Mouse (Mus musculus) spleen, adult 2 months (tissue): Measurements from ENCODE around the gene Mgat4c. TPM values are rescaled to one million over a fixed set of nuclear protein-coding genes. Genes with fewer than 3 reads are reported as not detected.

Experiments
- DNase-seq, 2 experiments: peaks; one replicate each; pipeline versions ENCODE4 v3.0.0 to v3.0.0-alpha.2; 2012 to 2021; ENCODE audit warnings: low spot score in 2 of 2, low read depth in 1 of 2
- H3K27ac ChIP-seq: fragments of 200-500 bp; 2 replicates; pipeline ENCODE4 v1.5.1; 2012; ENCODE audit warnings: low read length, inconsistent platforms; ENCODE audit not compliant: insufficient read depth
- H3K27me3 ChIP-seq: fragments of 200-500 bp; 2 replicates; pipeline ENCODE4 v1.6.1; 2012; ENCODE audit warnings: mild to moderate bottlenecking, moderate library complexity, low read length, inconsistent platforms; ENCODE audit not compliant: control insufficient read depth, insufficient read depth
- H3K36me3 ChIP-seq: fragments of 200-500 bp; 2 replicates; pipeline ENCODE4 v1.6.1; 2012; ENCODE audit warnings: mild to moderate bottlenecking, low read length, inconsistent platforms; ENCODE audit not compliant: control insufficient read depth, insufficient read depth
- H3K4me1 ChIP-seq: fragments of 200-500 bp; 2 replicates; pipeline ENCODE4 v1.6.1; 2011; ENCODE audit warnings: inconsistent platforms; ENCODE audit not compliant: control insufficient read depth, insufficient read depth, insufficient read length
- H3K4me3 ChIP-seq: fragments of 200-500 bp; 2 replicates; pipeline ENCODE4 v1.5.1; 2011; ENCODE audit warnings: mild to moderate bottlenecking, inconsistent platforms; ENCODE audit not compliant: insufficient read depth, insufficient read length; ENCODE audit errors: extremely low read depth
- CTCF ChIP-seq: fragments of 200-500 bp; IDR thresholded peaks from 2 replicates; pipeline ENCODE4 v1.5.1; 2011; ENCODE audit warnings: mild to moderate bottlenecking, inconsistent platforms; ENCODE audit not compliant: insufficient read depth, insufficient read length, insufficient replicate concordance; ENCODE audit errors: extremely low read depth
- POLR2A ChIP-seq: fragments of 200-500 bp; IDR thresholded peaks from 2 replicates; pipeline ENCODE4 v1.6.1; 2011; ENCODE audit warnings: low read depth, low read length, inconsistent platforms
- whole genome bisulfite sequencing: fragments of 180-500 bp; shearing (Covaris S2); methylation state at CpG from one replicate; pipeline ENCODE4 v1.1.7; 2018; 5-methylcytosine and 5-hydroxymethylcytosine counted together
- polyA plus RNA-seq: library from polyadenylated mRNA; depleted of rRNA; stranded (reverse); fragments of >200 nt; gene quantifications from 2 replicates; pipeline ENCODE4 v1.2.3, GENCODE M21; 2012

Mgat4c gene
- polyA plus RNA-seq, 1 experiment: not detected

DNA sequence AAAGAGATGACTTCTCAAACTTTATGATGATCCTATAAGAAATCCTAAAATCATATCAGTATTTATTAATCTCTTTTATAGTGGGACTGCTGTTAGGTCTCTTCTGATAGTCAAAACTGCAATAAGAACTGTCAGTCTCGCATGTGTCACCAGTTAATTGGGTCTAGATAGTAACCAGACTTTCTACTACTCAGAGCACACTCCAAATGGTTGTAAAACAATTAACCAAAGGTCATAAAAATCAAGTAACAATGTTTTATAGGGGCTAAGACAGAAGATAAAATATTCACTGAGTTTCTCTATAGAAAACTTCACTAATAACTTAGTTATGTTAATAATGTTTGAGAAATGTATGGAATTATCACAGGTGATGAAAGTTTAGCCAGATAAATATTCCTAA, 208.6 kb downstream of the Mgat4c start:
- no peaks in the 10 kb centered on the region for H3K27me3 ChIP-seq
- WGBS: 58% methylated on average over 1 of the region's 1 CpGs
- H3K4me3 ChIP-seq: no peak overlapping the region
- H3K27ac ChIP-seq: no peak overlapping the region
- no peaks in the 10 kb centered on the region for H3K4me1 ChIP-seq
- H3K36me3 ChIP-seq: no peaks in the 10 kb centered on the region
- no peak for TF ChIP-seq CTCF
- no peak for TF ChIP-seq POLR2A
- no peak for DNase-seq

DNA sequence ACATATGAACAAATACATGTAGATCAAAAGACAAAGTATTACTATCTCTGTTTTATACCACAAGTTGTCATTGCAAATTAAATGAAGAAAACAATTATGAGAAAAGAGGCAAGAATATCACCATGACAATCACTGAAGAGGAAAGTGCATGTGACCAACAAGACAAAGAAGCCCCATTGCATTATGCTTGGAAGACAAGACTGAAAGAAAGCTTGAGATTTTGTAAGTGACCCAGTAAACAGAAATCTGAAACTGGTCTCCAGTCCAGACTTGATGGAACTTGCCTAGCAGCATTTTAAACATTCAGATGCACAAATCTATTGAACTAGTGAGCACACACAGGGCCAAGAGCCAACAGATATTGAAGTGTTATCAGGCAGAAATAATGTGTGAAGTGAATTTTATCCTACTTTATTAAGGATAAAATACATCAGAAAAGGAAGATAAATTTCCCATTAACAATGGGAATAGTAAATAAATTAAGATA, 236.1 kb downstream of the Mgat4c start:
- no peaks in the 10 kb centered on the region for H3K27me3 ChIP-seq
- DNase-seq: no peak
- H3K36me3 ChIP-seq: no peaks in the 10 kb centered on the region
- H3K4me1 ChIP-seq: no peaks in the 10 kb centered on the region
- H3K4me3 ChIP-seq: no peak overlapping the region
- TF ChIP-seq CTCF (no peak), POLR2A (no peak)
- H3K27ac ChIP-seq: no peak overlapping the region

DNA sequence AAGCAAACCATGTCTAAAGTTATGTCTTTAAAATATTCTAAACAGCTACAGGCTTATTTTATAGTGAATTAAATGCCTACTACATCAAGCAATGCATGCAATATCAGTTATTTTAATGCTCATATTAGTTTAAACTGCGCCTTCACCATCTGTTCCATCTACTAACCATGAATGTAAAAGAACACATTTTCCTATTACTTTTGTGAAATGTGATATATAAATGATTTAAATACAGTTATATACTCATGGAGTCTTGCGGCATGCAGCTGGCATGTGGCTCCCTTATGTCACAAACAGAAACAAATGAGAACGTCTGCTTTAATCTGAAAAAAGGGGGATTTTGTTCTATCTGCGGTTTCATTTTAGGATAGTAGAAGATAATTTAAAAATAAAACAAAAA, 316.3 kb downstream of the Mgat4c start:
- no peak for DNase-seq
- no peak for TF ChIP-seq POLR2A
- no peak for TF ChIP-seq CTCF
- 86% methylated on average over 4 of the region's 4 CpGs for whole genome bisulfite sequencing
- Histone ChIP-seq H3K27ac (no peak overlapping the region), H3K4me1 (no peaks in the 10 kb centered on the region), H3K27me3 (no peaks in the 10 kb centered on the region), H3K4me3 (no peak overlapping the region), H3K36me3 (no peaks in the 10 kb centered on the region)

DNA sequence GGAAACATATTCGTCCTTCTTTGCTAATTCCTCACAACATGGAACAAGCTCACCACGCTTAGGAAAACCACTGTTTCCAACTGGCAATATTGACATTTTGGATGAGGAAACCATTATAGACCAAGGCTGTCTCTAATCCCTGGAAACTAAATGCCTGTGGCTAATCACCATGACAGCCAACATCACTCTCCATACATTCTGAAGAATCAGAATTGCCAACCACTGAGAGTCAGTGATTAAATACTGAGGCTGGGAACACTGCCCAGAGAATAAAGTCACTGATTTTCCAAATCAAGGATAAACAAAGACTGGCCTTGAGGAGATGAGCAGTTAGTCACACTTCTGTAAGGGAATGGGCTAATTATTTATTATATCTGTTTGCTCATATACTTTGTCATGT, 361.2 kb downstream of the Mgat4c start:
- no peaks in the 10 kb centered on the region for H3K4me1 ChIP-seq
- H3K27me3 ChIP-seq: no peaks in the 10 kb centered on the region
- WGBS: 77% methylated on average over 2 of the region's 2 CpGs
- H3K4me3 ChIP-seq: no peak overlapping the region
- H3K27ac ChIP-seq: no peak overlapping the region
- no peak for TF ChIP-seq POLR2A
- TF ChIP-seq CTCF: no peak
- no peaks in the 10 kb centered on the region for H3K36me3 ChIP-seq
- no peak for DNase-seq

DNA sequence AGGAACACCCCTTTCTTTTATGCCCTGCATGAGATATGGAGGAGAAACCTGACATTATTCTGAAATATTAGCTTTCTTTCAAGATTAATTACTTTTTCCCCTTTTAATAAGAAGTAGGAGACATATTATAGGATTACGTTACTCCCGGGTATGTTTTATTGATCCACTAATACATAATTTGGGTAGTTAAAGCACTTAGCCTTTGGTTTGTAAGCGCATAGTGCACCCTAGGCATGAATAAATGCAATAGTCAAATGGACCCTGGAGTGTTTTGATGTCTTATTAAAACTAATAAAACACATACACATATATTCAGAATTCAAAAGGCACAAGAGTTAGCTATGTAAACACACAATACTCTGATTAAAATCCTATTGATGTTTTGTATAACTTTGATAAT, 374.9 kb downstream of the Mgat4c start:
- TF ChIP-seq CTCF: no peak
- no peak for TF ChIP-seq POLR2A
- WGBS: 88% methylated on average over 3 of the region's 3 CpGs
- no peak overlapping the region for H3K27ac ChIP-seq
- H3K4me3 ChIP-seq: no peak overlapping the region
- DNase-seq: no peak
- no peaks in the 10 kb centered on the region for H3K36me3 ChIP-seq
- H3K27me3 ChIP-seq: no peaks in the 10 kb centered on the region
- no peaks in the 10 kb centered on the region for H3K4me1 ChIP-seq

DNA sequence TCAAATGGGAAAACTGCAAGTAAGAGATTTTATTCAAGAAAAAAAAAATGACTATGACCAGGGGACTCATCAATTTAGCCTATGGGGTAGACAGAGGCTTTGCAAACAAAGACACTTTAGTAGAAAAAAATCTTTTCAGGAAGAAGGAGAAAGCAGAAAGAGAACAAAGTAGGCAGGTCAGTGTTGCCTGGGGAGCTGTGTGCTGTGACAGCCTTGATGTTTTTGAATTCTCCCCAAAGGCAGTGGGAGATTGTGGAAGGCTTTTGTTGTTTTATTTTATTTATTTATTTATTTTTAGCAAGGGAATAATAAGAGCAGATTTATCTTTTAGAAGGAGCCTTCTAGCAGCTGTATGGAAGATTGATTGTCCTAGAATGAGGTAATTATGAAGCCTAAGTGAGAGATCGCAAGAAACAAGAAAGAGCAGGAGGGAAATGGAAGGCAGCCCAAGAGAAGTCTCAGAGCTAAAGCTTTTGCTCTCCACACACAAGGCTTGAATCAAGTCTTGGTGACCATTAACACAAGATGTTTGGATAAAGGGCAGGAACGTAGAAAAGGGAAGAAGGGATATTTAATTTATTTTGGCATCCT, 375.8 kb downstream of the Mgat4c start:
- no peaks in the 10 kb centered on the region for H3K27me3 ChIP-seq
- H3K4me1 ChIP-seq: no peaks in the 10 kb centered on the region
- 61% methylated on average over 2 of the region's 2 CpGs for WGBS
- TF ChIP-seq POLR2A (no peak), CTCF (no peak)
- DNase-seq: no peak
- H3K4me3 ChIP-seq: no peak overlapping the region
- no peaks in the 10 kb centered on the region for H3K36me3 ChIP-seq
- H3K27ac ChIP-seq: no peak overlapping the region

DNA sequence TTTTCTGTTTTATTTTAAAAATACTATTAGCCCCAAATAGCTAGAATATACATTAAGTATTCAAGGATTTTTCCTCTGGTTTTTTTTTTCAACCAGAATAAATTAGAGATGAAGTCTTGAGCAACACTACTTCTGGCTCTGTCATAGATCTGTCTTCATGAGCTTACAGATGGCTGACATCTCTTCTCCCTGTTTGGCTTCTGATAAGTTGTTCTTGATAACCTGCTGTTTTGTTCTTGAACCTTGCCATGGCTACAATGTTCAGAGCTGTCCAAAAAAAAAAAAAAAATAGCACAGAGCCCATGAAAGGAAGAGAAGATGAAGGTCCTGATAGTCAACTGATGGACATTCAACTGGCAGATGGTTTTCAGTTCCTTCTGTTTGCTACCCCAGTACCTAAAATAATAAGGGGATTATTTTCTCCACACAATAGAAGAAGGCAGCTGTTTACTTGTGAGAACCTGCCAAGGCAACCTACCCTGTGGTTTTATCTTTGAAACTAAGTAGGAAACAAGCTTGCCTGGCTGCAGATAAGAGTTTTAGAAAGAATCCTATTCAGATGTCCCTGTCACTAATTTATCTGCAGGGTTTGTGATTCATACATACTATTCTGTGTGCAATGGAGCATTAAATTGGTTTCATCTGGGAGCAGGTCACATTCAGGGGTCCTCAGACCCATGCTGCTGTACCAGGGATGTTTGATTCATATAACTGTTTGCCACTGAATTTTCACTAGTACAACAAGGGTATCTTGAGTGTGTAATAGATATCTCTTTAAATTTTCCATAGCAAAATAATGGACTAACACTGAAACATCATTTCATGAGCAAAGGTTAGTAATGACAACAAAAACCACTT, 393.5 kb downstream of the Mgat4c start:
- no peak overlapping the region for H3K27ac ChIP-seq
- H3K36me3 ChIP-seq: no peaks in the 10 kb centered on the region
- no peak overlapping the region for H3K4me3 ChIP-seq
- no peak for DNase-seq
- H3K27me3 ChIP-seq: no peaks in the 10 kb centered on the region
- H3K4me1 ChIP-seq: no peaks in the 10 kb centered on the region
- TF ChIP-seq CTCF (no peak), POLR2A (no peak)
